Mouse (Mus musculus): ENCODE data around the gene Prm3.

Gene Prm3

GRCm38 (mm10) chr16:10790702-10791101, at the start of gene Prm3:
TSS of gene Prm3 (minus strand) at chr16:10790914.
- DNase-seq (ENCODE audit: low spot score in 2 of 2) = no peak

GRCm38 (mm10) chr16:10840018-10840417, 49.3 kb upstream of the Prm3 start:
- no peak for DNase-seq (ENCODE audit: low spot score in 2 of 2)

DNA sequence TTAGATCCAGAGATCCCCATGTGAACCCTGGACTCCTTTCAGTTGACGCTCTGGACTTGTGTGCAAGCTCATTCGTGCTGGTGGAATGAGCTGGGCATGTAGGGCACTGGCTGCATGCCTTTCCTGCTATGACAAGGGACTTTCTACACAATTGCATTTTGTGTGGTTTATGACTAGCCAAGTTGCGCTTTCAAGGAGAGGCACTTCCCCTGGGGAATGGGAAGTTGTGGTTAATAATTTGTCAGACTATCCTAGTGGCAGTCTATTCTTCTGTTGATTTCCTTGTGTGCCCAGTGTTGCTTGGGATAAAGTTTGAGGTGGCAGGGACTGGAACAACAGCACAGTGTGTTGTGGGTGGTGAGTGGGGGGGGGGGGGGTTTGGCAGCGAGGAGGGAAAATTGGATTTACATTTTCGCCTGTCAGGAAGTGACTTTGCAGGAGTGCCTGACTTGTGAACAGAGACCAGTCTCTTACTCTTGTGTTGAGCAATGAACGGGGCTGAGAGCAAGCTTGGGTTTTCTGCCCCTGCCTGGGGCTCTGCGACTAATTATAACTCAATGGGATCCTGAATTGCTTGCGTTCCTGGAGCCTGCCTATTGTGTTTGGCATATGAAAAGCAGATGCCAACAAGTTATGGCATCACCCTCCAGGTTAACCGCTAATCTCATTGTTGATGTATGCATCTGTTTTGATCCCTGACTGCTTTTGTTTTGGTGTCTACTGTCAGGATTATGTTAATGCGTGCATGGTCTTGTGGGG, 48.0 kb upstream of the Prm3 start:
- DNase-seq (ENCODE audit: low spot score in 2 of 2) = no peak

GRCm38 (mm10) chr16:10837903-10838302, 47.2 kb upstream of the Prm3 start:
- no peak for DNase-seq (ENCODE audit: low spot score in 2 of 2)

DNA sequence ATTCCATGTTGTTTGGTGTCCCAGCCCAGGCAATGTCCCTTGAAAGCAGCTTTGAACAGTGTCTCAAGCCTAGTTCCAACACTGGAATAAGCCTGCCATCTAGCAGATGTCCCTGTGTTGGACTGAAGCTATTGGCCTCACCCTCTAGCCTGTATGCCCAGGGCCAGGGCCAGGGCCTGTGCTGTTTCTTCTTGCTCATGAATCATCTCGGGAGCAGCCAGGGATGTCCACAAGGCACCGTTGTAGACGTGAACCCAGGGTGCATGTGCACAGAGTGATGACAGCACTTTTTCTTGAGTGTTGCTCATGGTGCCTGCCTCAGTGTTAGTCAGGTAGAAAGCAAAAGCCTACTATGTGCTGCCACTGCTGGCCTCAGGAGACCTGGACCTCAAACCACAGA, 46.5 kb upstream of the Prm3 start:
- DNase-seq (ENCODE audit: low spot score in 2 of 2) = no peak

- no peak for DNase-seq (ENCODE audit: low spot score in 2 of 2)
Observed at GRCm38 (mm10) chr16:10836388-10836787, 45.7 kb upstream of the Prm3 start.

- peak; percentile 61 to 82 for DNase-seq (ENCODE audit: low spot score in 2 of 2)
Observed at GRCm38 (mm10) chr16:10834911-10835587, 44.3 kb upstream of the Prm3 start, which contains the start of gene Rmi2. TSS of gene Rmi2 (plus strand) at chr16:10835059.

DNA sequence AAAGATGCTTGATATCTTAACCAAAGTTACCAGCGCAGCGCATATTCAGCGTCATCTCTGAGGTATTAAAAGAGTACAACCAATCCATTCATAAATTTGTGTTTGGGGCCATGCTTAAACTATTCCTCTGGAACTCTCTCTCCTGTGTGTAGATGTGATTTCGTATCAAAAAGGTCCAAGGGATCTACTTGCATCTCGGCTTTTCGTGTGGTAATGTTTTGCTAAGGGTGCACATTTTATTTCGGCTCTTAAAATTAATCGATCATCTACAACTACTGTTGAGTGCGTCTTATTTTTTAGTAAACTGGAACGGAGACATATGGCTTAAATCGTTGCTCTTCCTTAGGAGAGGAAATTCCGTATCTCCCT, 43.8 kb upstream of the Prm3 start:
- no peak for DNase-seq (ENCODE audit: low spot score in 2 of 2)

DNA sequence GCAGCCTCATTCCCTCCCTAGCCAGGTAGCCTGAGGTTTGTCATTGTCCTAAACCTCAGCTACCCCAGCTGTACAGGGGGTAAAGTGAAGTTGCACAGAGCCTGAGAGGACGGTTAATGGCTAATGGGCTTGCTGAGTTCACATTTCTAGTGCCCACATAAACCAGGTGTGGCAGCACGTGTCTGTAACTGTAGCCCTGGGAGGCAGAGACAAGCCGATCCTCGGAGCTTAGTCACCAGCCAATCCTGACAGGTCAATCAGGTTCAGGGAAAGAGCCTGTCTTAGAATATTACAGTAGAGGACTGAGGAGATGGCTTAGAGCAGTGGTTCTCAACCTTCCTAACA, 37.7 kb upstream of the Prm3 start:
- no peak for DNase-seq (ENCODE audit: low spot score in 2 of 2)

GRCm38 (mm10) chr16:10827766-10828460, 37.2 kb upstream of the Prm3 start:
- no peak for DNase-seq (ENCODE audit: low spot score in 2 of 2)

GRCm38 (mm10) chr16:10827269-10827668, 36.6 kb upstream of the Prm3 start:
- DNase-seq (ENCODE audit: low spot score in 2 of 2) = no peak

GRCm38 (mm10) chr16:10825840-10826239, 35.1 kb upstream of the Prm3 start:
- no peak for DNase-seq (ENCODE audit: low spot score in 2 of 2)

- DNase-seq (ENCODE audit: low spot score in 2 of 2) = no peak
Observed at GRCm38 (mm10) chr16:10824536-10824935, 33.8 kb upstream of the Prm3 start.

GRCm38 (mm10) chr16:10821387-10821786, 30.7 kb upstream of the Prm3 start:
- DNase-seq (ENCODE audit: low spot score in 2 of 2) = no peak

DNA sequence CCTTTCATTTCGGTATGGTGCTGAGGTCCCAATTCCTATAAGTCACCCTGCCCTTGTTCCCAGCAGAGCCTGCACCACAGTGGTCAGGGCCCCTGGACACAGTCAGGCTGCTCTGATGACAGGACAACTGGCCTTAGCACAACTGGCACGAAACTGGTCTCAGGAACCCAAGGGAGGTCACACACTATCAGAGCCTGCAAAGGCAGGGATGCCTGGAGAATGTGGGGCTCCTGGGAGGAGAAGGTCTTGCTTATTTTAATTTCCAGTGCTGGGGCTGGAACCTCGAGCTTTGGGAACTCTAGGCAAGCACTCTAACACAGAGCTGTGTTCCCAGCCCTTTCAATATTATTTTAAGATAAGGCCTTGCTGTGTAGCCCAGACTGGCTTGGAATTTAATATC, 29.3 kb upstream of the Prm3 start:
- no peak for DNase-seq (ENCODE audit: low spot score in 2 of 2)

DNA sequence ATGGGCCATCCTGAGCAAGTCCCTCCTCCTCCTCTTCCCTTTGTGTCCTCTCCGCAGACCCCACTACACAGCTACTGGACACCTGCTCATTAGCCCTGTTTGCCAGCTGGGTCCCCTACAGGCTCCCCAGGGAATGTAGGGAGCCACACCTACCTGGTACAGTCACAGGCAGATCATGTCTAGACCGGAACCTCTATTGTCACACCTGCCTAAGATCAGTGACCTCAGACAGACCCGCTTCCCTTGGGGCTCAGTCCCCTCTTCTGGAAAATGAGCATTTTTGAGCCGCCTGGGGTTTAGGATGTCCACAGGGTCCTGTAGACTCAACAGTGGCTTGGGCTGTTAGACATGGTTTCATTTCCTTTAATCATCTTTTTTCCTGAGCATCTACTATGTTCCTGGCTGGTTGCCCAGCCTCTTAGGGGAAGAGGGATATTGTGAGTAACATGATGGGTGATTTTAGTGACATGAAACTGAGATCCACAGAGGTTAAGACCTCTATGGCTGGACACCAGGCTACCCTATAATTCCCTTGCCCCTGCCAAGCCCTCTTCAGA, 27.9 kb upstream of the Prm3 start:
- DNase-seq (ENCODE audit: low spot score in 2 of 2) = no peak

DNA sequence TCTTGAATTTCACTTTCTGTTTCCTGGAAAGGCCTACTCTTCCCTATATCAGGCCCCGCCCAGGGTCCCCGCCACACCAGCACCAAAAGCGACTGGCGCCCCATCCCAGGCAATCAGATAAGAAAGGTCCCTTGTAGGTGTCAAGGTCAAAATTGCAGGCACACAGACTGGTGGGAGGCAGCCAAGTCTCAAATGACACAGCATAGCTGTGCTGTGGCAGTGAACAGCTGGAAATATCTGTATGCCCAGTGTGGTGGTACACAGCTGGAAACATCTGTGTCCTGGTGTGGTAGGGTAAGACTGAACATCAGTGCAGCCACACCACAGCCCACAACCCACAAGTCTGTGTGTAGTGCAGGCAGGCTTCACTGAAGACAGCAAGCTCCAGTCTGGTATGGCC, 24.1 kb upstream of the Prm3 start:
- DNase-seq (ENCODE audit: low spot score in 2 of 2) = no peak

DNA sequence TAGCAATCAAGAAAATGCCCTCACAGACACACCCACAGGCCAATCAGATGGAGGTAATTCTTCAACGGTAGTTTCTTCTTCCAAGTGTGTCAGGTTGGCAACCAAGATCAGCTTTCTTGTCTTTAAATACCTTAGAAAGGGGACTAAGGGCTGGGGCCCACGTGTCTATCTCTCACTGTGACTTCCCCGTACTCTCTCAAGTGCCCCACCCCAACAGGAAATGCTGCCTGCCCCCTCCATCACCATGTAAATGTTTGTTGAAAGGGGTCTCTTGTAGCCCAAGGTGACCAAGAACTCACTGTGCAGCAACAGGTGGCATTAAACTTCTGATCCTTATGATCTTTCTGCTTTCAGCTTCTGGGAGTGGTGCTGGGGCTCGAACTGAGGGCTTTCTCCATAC, 23.0 kb upstream of the Prm3 start:
- no peak for DNase-seq (ENCODE audit: low spot score in 2 of 2)

- DNase-seq (ENCODE audit: low spot score in 2 of 2) = no peak
Observed at GRCm38 (mm10) chr16:10812865-10813371, 22.2 kb upstream of the Prm3 start, which contains the start of gene Gm11172. TSS of gene Gm11172 (plus strand) at chr16:10812915.

GRCm38 (mm10) chr16:10810376-10810775, 19.7 kb upstream of the Prm3 start:
- DNase-seq (ENCODE audit: low spot score in 2 of 2) = no peak

GRCm38 (mm10) chr16:10805789-10806527, 15.2 kb upstream of the Prm3 start, which contains the start of gene Prm1:
TSS of gene Prm1 (minus strand) at chr16:10805839.
- DNase-seq (ENCODE audit: low spot score in 2 of 2) = no peak
